Mouse (Mus musculus) left cerebral cortex, postnatal 14 days (tissue): Measurements from ENCODE around the gene 2210016F16Rik. TPM values are rescaled to one million over a fixed set of nuclear protein-coding genes. Genes with fewer than 3 reads are reported as not detected.
A peak's percentile ranks its signal among the peaks of the same experiment; 100 is the strongest.
"Not testable (repeated sequence)": the region's sequence is repeated elsewhere in the genome, so short reads cannot be mapped to it uniquely, and the experiment has no call there.

Experiments used
- DNase-seq, 2 experiments: peaks; one replicate each; pipeline ENCODE4 v3.0.0; 2021 to 2022; ENCODE audit warnings: low spot score in 2 of 2, mixed read lengths in 1 of 2
- intact Hi-C: fragments of 180-260 bp; cut with DNase I; formaldehyde crosslinking; loops from one replicate; pipeline ENCODE4 v1.15.1; 2025
- total RNA-seq, 2 experiments: library from RNA; stranded (reverse); gene quantifications; 2 replicates each; pipeline ENCODE4 v1.2.3; 2021

The 2210016F16Rik gene
- total RNA-seq, 2 experiments from 2014 or later = 4.5 to 5.1 TPM

DNA sequence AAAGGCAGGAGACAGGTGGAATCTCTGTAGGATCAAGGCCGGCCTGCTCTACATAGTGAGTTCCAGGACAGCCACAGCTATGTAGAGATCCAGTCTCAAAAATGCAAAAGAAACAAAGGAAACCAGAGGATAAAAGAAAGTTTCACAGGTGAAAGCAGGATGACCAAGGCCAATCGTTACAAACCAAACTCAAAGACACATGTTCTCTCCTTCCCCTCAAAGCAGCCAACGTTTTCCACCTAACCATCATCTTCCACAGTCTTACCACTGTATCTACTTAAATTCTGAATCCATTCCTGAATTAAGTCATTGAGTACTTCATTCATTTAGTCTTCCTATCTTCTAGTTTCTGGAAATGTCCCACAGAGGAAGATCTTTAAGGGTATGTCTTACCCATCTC is 3.4 kb upstream of the 2210016F16Rik start:
- intact Hi-C loops = loop anchor here (2.0 to 5.0 kb wide), 2 partner anchors 100 to 154 kb away; no protein-coding TSS in a partner anchor
- DNase-seq = peak in 1 of 2 experiments; percentile 15

DNA sequence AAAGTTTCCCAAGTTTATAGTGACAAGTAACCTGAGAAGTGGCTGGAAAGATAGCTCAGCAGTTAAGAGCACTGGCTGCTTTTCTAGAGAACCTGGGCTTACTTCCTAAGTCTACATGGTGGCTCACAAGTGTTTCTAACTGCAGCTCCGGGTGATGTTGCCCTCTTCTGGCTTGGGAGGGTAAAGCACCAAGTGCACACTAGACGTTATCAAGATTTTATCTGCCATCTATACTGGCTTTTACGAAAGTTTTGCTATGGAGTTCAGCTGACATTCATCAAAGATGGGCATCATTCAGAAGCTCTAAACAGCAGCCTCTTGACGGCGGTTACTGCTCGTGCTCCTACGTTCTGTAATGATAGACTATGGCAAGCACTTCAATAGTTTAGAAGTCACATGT is 2.9 kb upstream of the 2210016F16Rik start:
- DNase-seq = peak; percentile 81 to 83
- intact Hi-C loops = loop anchor here (2.0 to 5.0 kb wide), 2 partner anchors 99 to 154 kb away; no protein-coding TSS in a partner anchor

DNA sequence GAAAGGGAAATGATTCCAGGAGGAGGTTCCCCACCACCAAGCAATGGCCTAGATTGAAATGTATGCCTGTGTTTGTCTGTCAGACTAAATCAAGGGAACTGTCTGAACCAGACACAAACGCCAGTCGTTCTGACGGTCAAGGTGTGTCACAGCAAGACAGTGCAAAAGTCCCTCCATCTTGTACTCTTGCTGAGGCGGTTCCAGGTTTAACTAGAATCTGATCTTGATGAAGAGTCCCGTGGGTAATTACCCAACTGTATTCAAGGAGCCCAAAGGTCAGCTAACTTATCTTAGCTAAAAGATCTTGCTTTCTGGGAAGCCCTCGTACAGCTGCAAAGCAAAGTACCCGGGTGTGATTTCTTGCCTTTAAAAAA is 509 bp upstream of the 2210016F16Rik start:
- no peak for DNase-seq
- intact Hi-C loops = loop anchor here (2.0 to 5.0 kb wide), 2 partner anchors 157 to 227 kb away; no protein-coding TSS in a partner anchor

DNA sequence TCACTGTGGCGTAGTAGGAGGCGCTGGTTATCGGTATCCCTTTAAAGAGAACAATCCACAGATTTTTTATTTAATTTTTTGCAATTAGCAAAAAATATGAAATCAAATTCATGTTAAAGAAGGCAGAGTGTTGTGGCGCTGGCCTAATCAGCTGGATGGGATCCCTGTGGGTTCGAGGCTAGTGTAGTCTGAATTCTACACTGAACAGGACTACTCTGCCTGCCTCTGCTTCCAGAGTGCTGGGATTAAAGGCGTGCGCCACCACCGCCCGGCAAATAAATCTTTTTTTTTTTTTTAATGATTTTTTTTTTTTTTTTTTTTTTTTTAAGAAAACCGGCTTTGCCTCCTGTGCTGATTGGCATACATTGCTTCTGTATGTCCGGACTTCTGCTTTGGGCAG is 654 bp downstream of the 2210016F16Rik start:
- DNase-seq = no peak
- intact Hi-C loops = loop anchor here (2.0 kb wide), 1 partner anchor 226 kb away; no protein-coding TSS in a partner anchor

DNA sequence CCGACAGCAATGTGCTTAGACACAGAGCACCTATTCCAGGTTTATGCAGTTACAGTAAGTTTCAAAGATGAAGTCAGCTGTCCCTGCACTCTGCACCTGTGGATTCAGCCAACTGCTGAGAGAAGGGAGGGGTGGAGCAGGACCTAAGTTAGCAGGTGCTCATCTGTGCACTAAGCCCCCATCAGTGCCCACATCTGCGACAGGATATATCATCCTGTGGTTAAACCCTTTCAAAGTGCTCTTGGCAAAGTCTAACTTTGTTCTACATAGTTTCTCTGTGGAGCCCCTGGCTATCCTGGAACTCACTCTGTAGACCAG is 11.9 kb downstream of the 2210016F16Rik start:
- intact Hi-C loops = no loop called here
- DNase-seq = no peak

DNA sequence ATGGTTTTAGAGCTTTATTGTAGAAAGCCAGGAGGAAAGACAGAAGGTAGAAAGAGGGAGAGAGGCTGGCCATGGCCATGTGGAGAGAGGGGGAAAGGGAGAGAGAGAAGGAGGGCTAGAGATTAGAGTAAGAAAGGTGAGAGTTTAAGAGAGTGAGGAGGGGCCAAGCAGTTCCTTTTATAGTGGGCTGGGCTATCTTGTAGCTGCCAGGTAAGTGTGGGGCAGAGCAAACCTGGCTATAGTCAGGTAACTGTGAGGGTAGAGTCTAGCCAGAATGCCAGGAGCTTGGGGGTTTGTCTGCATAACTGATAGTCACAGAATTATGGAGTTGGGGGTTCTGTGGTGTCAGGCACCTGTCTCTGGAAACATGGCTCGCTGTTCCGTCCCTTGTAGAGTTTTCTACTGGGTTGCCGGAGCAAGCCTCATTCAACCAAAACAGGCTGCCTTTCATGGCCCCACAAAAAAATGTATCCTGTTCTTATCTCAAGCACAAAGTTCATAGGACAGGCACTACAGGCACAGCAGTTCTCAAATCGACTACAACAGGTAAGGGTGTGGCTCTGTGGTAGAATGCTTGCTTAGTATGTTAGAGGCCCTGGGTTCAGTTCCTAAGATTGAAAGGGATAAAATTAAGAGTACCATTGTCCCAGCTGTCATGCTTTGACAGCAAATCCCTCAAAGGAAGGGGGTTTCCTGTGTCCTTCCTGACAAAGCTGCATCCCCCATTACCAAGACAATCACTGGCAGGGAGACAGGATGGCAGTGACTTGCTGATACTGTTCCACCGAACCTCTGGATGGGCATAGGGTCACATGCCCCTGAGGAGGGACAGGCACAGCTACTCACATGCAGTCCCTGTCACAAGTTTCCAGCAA is 12.5 kb downstream of the 2210016F16Rik start:
- DNase-seq = no peak
- intact Hi-C loops = no loop called here

DNA sequence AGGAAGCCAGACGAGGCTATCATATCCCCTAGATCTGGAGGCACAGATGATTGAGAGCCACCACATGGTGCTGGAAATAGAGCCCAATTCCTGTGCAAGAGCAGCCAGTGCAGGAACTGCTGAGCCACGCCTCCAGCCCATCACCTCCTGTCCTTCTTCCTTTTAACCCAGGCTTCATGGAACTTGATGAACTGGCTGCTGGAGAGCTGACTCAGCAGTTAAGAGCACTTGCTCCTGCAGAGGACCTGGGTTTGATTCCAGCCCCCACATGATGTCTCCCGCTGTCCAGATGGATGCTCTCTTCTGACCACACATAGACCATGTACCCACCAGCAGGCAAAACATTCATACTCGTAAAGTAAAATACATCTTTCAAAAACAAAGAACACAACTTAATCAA is 16.2 kb downstream of the 2210016F16Rik start:
- DNase-seq = no peak
- intact Hi-C loops = no loop called here

DNA sequence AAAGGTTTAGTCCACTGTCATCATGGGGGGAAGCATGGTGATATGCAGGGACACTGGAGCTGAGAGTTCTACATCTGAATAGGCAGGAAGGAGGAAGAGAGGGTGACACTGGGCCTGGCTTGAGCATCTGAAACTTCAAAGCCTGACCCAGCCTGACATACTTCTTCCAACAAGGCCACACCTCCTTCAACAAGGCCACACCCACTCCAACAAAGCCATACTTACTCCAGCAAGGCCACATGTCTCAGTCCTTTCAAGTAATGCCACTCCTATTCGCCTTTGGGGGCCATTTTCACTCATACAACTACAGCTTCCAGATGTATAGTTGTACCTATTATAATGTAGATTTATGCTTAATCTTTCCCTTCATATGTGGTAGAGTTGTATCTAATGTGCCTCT is 17.4 kb downstream of the 2210016F16Rik start:
- intact Hi-C loops = no loop called here
- no peak for DNase-seq

DNA sequence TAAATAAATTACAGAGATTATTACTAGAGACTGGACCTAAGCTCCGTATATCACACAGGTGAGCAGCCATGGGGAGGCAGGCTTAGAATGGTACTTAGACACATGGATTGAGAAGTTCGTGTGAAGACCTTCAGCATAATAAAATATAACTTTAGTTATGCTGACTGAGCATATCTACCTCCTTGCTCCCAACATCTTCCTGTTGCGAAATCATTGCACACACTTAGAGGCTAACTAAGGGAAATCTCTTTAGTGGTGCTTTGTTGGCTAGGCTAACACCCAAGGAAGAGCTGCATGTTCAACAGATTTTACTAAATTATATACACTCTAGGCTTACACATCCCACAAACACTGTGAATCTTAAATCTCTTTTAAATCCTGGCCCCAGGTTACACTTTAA is 18.7 kb downstream of the 2210016F16Rik start:
- intact Hi-C loops = no loop called here
- no peak for DNase-seq

DNA sequence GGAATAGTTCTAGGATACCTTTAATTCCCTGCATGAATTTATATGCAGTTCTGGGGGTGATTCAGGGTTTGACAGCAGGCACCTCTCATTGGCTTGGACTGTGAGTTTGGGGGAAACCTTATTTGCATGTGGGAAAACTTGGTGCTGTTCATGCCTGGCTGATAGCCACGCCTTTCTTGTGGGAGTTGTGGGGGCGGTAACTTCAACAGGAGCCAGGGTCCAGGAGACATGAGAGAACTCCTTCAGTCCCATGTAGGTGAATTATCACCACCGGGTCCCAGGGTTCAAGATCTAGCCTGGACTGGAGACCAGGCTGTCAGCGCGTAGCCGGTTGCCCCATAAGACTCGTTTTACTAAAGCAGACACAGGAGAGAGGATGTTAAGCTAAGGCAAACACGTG is 19.8 kb downstream of the 2210016F16Rik start:
- DNase-seq, intact Hi-C loops: not testable (repeated sequence)

DNA sequence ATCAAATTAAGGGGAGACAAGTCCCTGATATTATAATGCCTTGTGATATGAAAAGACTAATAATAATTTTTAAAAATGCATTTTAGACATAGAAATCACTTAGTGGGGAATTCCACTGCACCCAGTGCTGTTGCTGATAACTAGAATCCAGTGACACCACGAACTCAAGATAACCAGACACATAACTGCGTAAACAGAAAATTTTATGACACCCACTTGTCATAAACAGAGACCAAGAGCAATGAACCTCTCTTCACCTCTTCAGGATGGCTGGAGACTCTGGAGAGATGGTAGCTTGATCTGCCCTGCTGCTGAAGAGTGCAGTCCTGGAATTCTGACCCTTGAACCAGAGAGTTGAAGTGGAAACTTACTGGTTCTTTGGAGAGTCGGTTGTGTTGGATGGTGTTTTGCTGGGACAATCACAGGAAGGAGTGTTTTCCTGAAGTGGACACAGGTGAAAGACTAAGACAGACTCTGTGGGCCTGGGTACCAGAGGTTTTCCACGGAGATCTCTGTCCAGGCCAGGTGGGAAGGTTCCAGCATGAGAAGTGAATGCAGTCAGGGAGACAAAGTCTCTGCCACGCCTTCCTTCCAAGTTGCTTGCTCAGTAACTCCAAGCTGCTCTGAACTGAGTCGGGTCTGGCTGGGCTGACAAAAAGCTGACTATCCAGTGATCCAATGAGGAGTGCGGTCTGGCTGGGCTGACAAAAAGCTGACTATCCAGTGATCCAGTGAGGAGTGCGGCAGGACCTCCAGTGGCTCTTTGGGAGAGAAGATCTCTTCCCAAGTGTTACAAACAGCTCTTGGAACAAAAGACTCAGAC is 20.5 kb downstream of the 2210016F16Rik start:
- intact Hi-C loops = no loop called here
- no peak for DNase-seq

DNA sequence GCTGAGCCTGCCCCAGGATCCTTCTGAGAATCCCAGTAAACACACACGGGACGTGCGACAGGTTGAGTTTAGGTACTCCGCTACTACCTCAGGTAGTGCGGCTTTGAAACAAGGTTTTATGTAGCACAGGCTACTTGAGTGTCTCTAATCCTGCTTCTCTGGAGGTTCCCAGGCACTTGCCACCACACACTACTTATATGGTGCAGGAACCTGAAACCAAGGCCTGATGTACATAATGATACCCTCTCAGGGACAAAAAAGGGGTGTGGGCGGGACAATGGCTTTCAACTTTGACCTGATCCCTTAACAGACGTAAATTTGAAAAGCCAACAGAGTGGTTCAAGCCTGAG is 25.7 kb downstream of the 2210016F16Rik start:
- intact Hi-C loops = no loop called here
- no peak for DNase-seq

DNA sequence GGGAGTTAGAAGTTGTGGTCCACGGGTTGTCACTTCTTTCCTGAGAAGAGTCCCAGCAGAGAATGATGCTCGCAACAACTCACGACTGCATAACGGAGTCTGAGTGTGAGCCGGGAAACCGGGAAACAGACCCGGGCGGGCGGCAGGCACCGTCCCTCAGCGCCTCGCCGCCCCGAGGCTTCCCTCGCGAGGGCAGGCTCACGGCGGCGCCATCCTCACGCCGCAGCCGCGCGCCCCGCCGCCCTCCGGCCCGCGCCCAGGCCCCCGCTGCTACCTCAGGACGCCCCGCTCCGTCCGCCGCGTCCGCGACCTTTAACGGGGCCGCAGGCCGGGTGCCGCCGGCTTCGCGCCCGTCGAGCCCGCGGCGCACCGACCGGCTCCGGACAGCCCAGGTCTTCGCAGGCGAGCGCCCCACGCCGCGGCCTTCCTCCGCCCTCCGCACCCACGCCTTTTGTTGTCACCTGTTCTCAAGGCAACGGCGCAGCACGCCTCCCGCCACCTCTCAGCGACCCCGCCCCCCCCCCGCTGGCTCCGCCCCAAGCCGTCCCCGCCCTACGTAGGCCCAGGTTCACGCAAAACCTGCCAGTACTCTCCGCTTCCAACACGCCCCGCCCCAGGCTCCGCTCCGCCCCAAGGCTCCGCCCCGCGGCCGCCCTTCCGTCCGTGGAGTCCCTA is 26.3 kb downstream of the 2210016F16Rik start, which contains the start of gene Kif27:
Gene Kif27, minus strand, starts transcription at position 494 of the 675 bp plus-strand sequence.
- intact Hi-C loops = no loop called here
- peak; percentile 28 to 57 for DNase-seq

DNA sequence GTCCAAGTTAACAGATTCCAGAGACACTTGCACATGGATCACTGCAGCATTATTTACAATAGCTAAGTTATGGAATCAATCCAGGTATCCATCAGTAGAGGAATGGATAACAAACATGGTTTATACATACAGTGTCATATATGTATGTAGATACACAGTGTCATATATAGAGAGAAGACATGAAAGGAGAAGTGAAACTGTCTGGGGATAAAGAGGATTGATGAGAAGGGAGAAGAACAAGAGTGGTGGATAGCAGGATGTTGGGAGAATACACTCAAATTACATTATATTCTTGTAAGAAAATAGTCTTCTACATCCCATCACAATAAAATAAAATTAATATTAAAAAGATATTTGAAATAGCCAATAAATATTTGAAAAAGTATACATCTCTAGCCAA is 32.0 kb downstream of the 2210016F16Rik start:
- DNase-seq = no peak
- intact Hi-C loops = no loop called here

DNA sequence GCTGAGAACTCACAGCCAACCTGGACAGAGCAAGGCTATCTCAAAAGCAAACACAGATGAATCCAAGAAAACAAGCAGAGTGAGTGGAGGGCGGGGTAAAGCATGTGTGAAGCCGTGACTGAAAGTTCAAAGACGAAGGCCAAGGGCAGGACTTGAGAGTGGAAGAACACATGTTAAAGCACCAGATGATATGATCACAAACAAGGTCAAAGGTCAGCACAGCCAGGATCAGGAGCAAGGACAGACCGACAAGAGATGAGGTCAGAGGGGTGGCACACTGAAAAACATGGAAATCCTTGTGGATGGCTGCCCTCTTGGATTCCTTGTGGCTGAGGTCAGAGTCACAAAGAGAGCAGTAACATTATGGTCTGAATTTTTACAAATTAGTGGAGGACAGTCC is 34.4 kb downstream of the 2210016F16Rik start:
- no peak for DNase-seq
- intact Hi-C loops = no loop called here

DNA sequence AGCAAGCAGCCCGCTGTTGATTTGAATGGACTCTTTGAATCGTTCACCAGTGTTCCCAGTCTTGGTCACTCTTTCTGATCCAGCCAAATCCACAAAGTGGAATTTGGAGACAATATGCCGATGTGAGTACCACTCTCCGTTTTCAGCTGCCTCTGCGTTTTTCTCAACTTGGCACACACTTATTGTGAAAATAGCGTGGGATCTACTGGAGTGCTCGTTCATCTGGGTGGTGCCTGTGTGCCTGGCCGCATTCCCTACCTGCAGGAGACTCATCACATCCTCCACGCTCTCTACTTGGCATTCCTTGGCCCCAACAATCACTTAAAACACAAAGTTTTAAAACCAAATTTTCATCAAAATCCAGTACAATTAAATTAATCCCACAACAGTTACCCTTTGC is 40.5 kb downstream of the 2210016F16Rik start:
- DNase-seq = peak; percentile 16 to 19
- intact Hi-C loops = no loop called here

DNA sequence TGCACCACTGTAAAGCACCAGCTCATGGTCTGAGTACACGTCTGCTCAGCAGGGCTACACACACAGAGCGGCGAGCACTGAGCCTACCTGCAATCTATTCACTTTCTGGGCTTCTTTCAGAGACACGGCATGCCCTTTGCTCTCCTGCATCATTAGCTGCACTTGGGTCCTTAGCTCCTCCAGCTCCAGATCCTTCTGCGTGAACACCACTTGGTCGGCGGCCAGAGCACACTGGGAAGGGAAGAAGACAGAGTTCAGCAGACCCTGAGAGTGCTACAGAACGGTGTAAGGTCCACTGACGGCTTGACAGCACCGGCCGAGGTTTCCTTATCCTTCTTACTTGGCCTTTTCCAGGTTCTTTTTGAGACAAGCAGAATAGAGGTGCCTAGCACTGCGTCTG is 47.6 kb downstream of the 2210016F16Rik start:
- no peak for DNase-seq
- intact Hi-C loops = no loop called here

DNA sequence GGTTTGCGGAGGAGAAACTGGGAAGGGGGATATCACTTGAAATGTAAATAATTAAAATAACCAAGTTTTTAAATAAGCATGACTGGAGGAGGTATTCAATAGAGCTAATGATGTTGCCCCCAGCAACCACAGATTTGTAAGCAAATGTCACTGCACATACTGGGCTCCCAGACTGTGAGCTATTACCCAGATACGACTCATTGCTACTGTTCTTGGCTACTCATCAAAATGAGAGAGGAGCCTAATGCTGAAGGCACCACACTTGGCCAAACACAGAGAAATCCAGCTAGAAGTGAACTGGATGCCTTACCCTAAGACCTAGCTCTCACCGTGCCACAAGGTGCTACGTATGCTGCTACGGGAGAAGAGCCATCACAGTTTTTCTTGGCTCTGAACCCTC is 50.9 kb downstream of the 2210016F16Rik start:
- intact Hi-C loops = no loop called here
- no peak for DNase-seq
